Mouse (Mus musculus): ENCODE measurements at regions not wholly inside any gene's neighbourhood (a gene's known extent, or its start where the extent isn't known, plus 50 kb on each side); places are given as distances from the start of the nearest gene placed in this dataset.

- H3K4me1 ChIP-seq (ENCODE audit: control insufficient read depth, insufficient read depth, low read length) = no peaks in the 10 kb centered on the region
- no peaks in the 10 kb centered on the region for H3K36me3 ChIP-seq (ENCODE audit: control insufficient read depth, insufficient read depth, low read length)
- no peak overlapping the region for H3K4me3 ChIP-seq (ENCODE audit: low read depth, low read length)
- H3K27me3 ChIP-seq (ENCODE audit: control insufficient read depth, insufficient read depth, low read length) = no peaks in the 10 kb centered on the region
- WGBS = 92% methylated on average over 6 of the region's 6 CpGs
- H3K9me3 ChIP-seq (ENCODE audit: control insufficient read depth, low read length) = no peaks in the 10 kb centered on the region
- DNase-seq (ENCODE audit: low spot score, missing footprints) = no peak
- no peak overlapping the region for H3K9ac ChIP-seq (ENCODE audit: low read length)
- no peak for ATAC-seq (ENCODE audit: low FRiP score)
- no peak overlapping the region for H3K4me2 ChIP-seq
- H3K27ac ChIP-seq (ENCODE audit: low read depth, low read length) = no peak overlapping the region
These were observed 163.9 kb downstream of the Arl4a start for GRCm38 (mm10) chr12:39873917-39874316.

GRCm38 (mm10) chr12:39861797-39862196 lies 176.0 kb downstream of the Arl4a start:
- no peak overlapping the region for H3K9ac ChIP-seq (ENCODE audit: low read length)
- no peaks in the 10 kb centered on the region for H3K4me1 ChIP-seq (ENCODE audit: control insufficient read depth, insufficient read depth, low read length)
- no peak overlapping the region for H3K4me2 ChIP-seq
- 94% methylated on average over 1 of the region's 1 CpGs for WGBS
- no peak for ATAC-seq (ENCODE audit: low FRiP score)
- no peaks in the 10 kb centered on the region for H3K36me3 ChIP-seq (ENCODE audit: control insufficient read depth, insufficient read depth, low read length)
- H3K27me3 ChIP-seq (ENCODE audit: control insufficient read depth, insufficient read depth, low read length) = no peaks in the 10 kb centered on the region
- H3K27ac ChIP-seq (ENCODE audit: low read depth, low read length) = no peak overlapping the region
- no peaks in the 10 kb centered on the region for H3K9me3 ChIP-seq (ENCODE audit: control insufficient read depth, low read length)
- DNase-seq (ENCODE audit: low spot score, missing footprints) = no peak
- H3K4me3 ChIP-seq (ENCODE audit: low read depth, low read length) = no peak overlapping the region

- DNase-seq (ENCODE audit: low spot score, missing footprints) (no peak), ATAC-seq (ENCODE audit: low FRiP score) (no peak)
- no peak overlapping the region for H3K9ac ChIP-seq (ENCODE audit: low read length)
- H3K4me3 ChIP-seq (ENCODE audit: low read depth, low read length) = no peak overlapping the region
- no peak overlapping the region for H3K27ac ChIP-seq (ENCODE audit: low read depth, low read length)
- H3K9me3 ChIP-seq (ENCODE audit: control insufficient read depth, low read length) = no peaks in the 10 kb centered on the region
- H3K4me2 ChIP-seq = no peak overlapping the region
- H3K27me3 ChIP-seq (ENCODE audit: control insufficient read depth, insufficient read depth, low read length) = no peaks in the 10 kb centered on the region
- H3K36me3 ChIP-seq (ENCODE audit: control insufficient read depth, insufficient read depth, low read length) = no peaks in the 10 kb centered on the region
- H3K4me1 ChIP-seq (ENCODE audit: control insufficient read depth, insufficient read depth, low read length) = no peaks in the 10 kb centered on the region
- WGBS = 90% methylated on average over 6 of the region's 6 CpGs
These were observed 186.2 kb downstream of the Arl4a start for GRCm38 (mm10) chr12:39851610-39852009.

- Histone ChIP-seq H3K4me2 (no peak overlapping the region), H3K9me3 (ENCODE audit: control insufficient read depth, low read length) (no peaks in the 10 kb centered on the region), H3K27ac (ENCODE audit: low read depth, low read length) (no peak overlapping the region), H3K27me3 (ENCODE audit: control insufficient read depth, insufficient read depth, low read length) (no peaks in the 10 kb centered on the region), H3K9ac (ENCODE audit: low read length) (no peak overlapping the region), H3K36me3 (ENCODE audit: control insufficient read depth, insufficient read depth, low read length) (no peaks in the 10 kb centered on the region), H3K4me1 (ENCODE audit: control insufficient read depth, insufficient read depth, low read length) (no peaks in the 10 kb centered on the region), H3K4me3 (ENCODE audit: low read depth, low read length) (no peak overlapping the region)
- ATAC-seq (ENCODE audit: low FRiP score) (no peak), DNase-seq (ENCODE audit: low spot score, missing footprints) (no peak)
- WGBS = 80% methylated on average over 3 of the region's 3 CpGs
These were observed 188.3 kb downstream of the Arl4a start for GRCm38 (mm10) chr12:39849346-39850058.

GRCm38 (mm10) chr12:39840615-39841014 lies 197.2 kb downstream of the Arl4a start:
- Histone ChIP-seq H3K9ac (ENCODE audit: low read length) (no peak overlapping the region), H3K4me2 (no peak overlapping the region), H3K4me1 (ENCODE audit: control insufficient read depth, insufficient read depth, low read length) (no peaks in the 10 kb centered on the region), H3K4me3 (ENCODE audit: low read depth, low read length) (no peak overlapping the region), H3K36me3 (ENCODE audit: control insufficient read depth, insufficient read depth, low read length) (no peaks in the 10 kb centered on the region), H3K27ac (ENCODE audit: low read depth, low read length) (no peak overlapping the region), H3K9me3 (ENCODE audit: control insufficient read depth, low read length) (no peaks in the 10 kb centered on the region), H3K27me3 (ENCODE audit: control insufficient read depth, insufficient read depth, low read length) (no peaks in the 10 kb centered on the region)
- DNase-seq (ENCODE audit: low spot score, missing footprints) (no peak), ATAC-seq (ENCODE audit: low FRiP score) (no peak)
- WGBS = 90% methylated on average over 2 of the region's 2 CpGs

GRCm38 (mm10) chr12:39840179-39840578 lies 197.6 kb downstream of the Arl4a start:
- H3K9me3 ChIP-seq (ENCODE audit: control insufficient read depth, low read length) = no peaks in the 10 kb centered on the region
- H3K36me3 ChIP-seq (ENCODE audit: control insufficient read depth, insufficient read depth, low read length) = no peaks in the 10 kb centered on the region
- DNase-seq (ENCODE audit: low spot score, missing footprints) (no peak), ATAC-seq (ENCODE audit: low FRiP score) (no peak)
- H3K4me2 ChIP-seq = no peak overlapping the region
- H3K27ac ChIP-seq (ENCODE audit: low read depth, low read length) = no peak overlapping the region
- H3K4me3 ChIP-seq (ENCODE audit: low read depth, low read length) = no peak overlapping the region
- H3K27me3 ChIP-seq (ENCODE audit: control insufficient read depth, insufficient read depth, low read length) = no peaks in the 10 kb centered on the region
- no peak overlapping the region for H3K9ac ChIP-seq (ENCODE audit: low read length)
- no peaks in the 10 kb centered on the region for H3K4me1 ChIP-seq (ENCODE audit: control insufficient read depth, insufficient read depth, low read length)
- 80% methylated on average over 1 of the region's 1 CpGs for WGBS

GRCm38 (mm10) chr12:39831079-39831478 lies 206.7 kb downstream of the Arl4a start:
- Histone ChIP-seq H3K9ac (ENCODE audit: low read length) (no peak overlapping the region), H3K9me3 (ENCODE audit: control insufficient read depth, low read length) (no peaks in the 10 kb centered on the region), H3K27me3 (ENCODE audit: control insufficient read depth, insufficient read depth, low read length) (no peaks in the 10 kb centered on the region), H3K36me3 (ENCODE audit: control insufficient read depth, insufficient read depth, low read length) (no peaks in the 10 kb centered on the region), H3K4me3 (ENCODE audit: low read depth, low read length) (no peak overlapping the region), H3K27ac (ENCODE audit: low read depth, low read length) (no peak overlapping the region), H3K4me2 (no peak overlapping the region), H3K4me1 (ENCODE audit: control insufficient read depth, insufficient read depth, low read length) (no peaks in the 10 kb centered on the region)
- 83% methylated on average over 7 of the region's 7 CpGs for WGBS
- no peak for DNase-seq (ENCODE audit: low spot score, missing footprints)
- ATAC-seq (ENCODE audit: low FRiP score) = no peak

GRCm38 (mm10) chr12:39830530-39830929 lies 207.3 kb downstream of the Arl4a start:
- Histone ChIP-seq H3K27me3 (ENCODE audit: control insufficient read depth, insufficient read depth, low read length) (no peaks in the 10 kb centered on the region), H3K36me3 (ENCODE audit: control insufficient read depth, insufficient read depth, low read length) (no peaks in the 10 kb centered on the region), H3K4me3 (ENCODE audit: low read depth, low read length) (no peak overlapping the region), H3K4me2 (no peak overlapping the region), H3K27ac (ENCODE audit: low read depth, low read length) (no peak overlapping the region), H3K4me1 (ENCODE audit: control insufficient read depth, insufficient read depth, low read length) (no peaks in the 10 kb centered on the region), H3K9ac (ENCODE audit: low read length) (no peak overlapping the region), H3K9me3 (ENCODE audit: control insufficient read depth, low read length) (no peaks in the 10 kb centered on the region)
- no peak for DNase-seq (ENCODE audit: low spot score, missing footprints)
- ATAC-seq (ENCODE audit: low FRiP score) = no peak
- WGBS = 88% methylated on average over 4 of the region's 4 CpGs

- H3K4me2 ChIP-seq = no peak overlapping the region
- no peaks in the 10 kb centered on the region for H3K27me3 ChIP-seq (ENCODE audit: control insufficient read depth, insufficient read depth, low read length)
- no peaks in the 10 kb centered on the region for H3K9me3 ChIP-seq (ENCODE audit: control insufficient read depth, low read length)
- no peak for ATAC-seq (ENCODE audit: low FRiP score)
- no peaks in the 10 kb centered on the region for H3K4me1 ChIP-seq (ENCODE audit: control insufficient read depth, insufficient read depth, low read length)
- H3K4me3 ChIP-seq (ENCODE audit: low read depth, low read length) = no peak overlapping the region
- 89% methylated on average over 3 of the region's 3 CpGs for WGBS
- no peaks in the 10 kb centered on the region for H3K36me3 ChIP-seq (ENCODE audit: control insufficient read depth, insufficient read depth, low read length)
- no peak for DNase-seq (ENCODE audit: low spot score, missing footprints)
- H3K9ac ChIP-seq (ENCODE audit: low read length) = no peak overlapping the region
- H3K27ac ChIP-seq (ENCODE audit: low read depth, low read length) = no peak overlapping the region
These were observed 215.2 kb downstream of the Arl4a start for GRCm38 (mm10) chr12:39822671-39823070.
